Mouse (Mus musculus) urinary bladder, postnatal 14 days (tissue): ENCODE measurements around the gene Hdac2.
A peak's percentile ranks its signal among the peaks of the same experiment; 100 is the strongest.

Experiments used
- DNase-seq: peaks from one replicate; pipeline ENCODE4 v3.0.0; 2021; ENCODE audit warnings: low spot score

Gene Hdac2

GRCm38 (mm10) chr10:36974086-36974675 lies at the start of gene Hdac2:
Hdac2 (plus strand) TSS chr10:36974544.
- peak; percentile 85 for DNase-seq

GRCm38 (mm10) chr10:36928212-36928611 lies 46.1 kb upstream of the Hdac2 start:
- no peak for DNase-seq

GRCm38 (mm10) chr10:36935863-36936262 lies 38.5 kb upstream of the Hdac2 start:
- no peak for DNase-seq

GRCm38 (mm10) chr10:36936271-36936670 lies 38.1 kb upstream of the Hdac2 start:
- DNase-seq, result no peak

- DNase-seq, result no peak
Observed at GRCm38 (mm10) chr10:36951742-36952141, 22.6 kb upstream of the Hdac2 start.

- no peak for DNase-seq
Observed at GRCm38 (mm10) chr10:36952622-36953021, 21.7 kb upstream of the Hdac2 start.

GRCm38 (mm10) chr10:36959563-36960110 lies 14.7 kb upstream of the Hdac2 start:
- DNase-seq, result no peak

GRCm38 (mm10) chr10:36964406-36964805 lies 9.9 kb upstream of the Hdac2 start:
- no peak for DNase-seq

GRCm38 (mm10) chr10:36974676-36975520 lies 554 bp downstream of the Hdac2 start:
- DNase-seq, result peak; percentile 49

- no peak for DNase-seq
Observed at GRCm38 (mm10) chr10:36981866-36982265, 7.5 kb downstream of the Hdac2 start.

- no peak for DNase-seq
Observed at GRCm38 (mm10) chr10:36992149-36992548, 17.8 kb downstream of the Hdac2 start.

GRCm38 (mm10) chr10:37000839-37001238 lies 26.5 kb downstream of the Hdac2 start:
- no peak for DNase-seq

GRCm38 (mm10) chr10:37014274-37015107 lies 40.1 kb downstream of the Hdac2 start:
- peak; percentile 72 for DNase-seq

- DNase-seq, result no peak
Observed at GRCm38 (mm10) chr10:37015729-37016128, 41.4 kb downstream of the Hdac2 start.

GRCm38 (mm10) chr10:37016200-37016599 lies 41.9 kb downstream of the Hdac2 start:
- DNase-seq, result no peak

- no peak for DNase-seq
Observed at GRCm38 (mm10) chr10:37024301-37024700, 50.0 kb downstream of the Hdac2 start.

GRCm38 (mm10) chr10:37028651-37029050 lies 54.3 kb downstream of the Hdac2 start:
- no peak for DNase-seq

GRCm38 (mm10) chr10:37035090-37035497 lies 60.8 kb downstream of the Hdac2 start:
- peak; percentile 15 for DNase-seq

GRCm38 (mm10) chr10:37047661-37048098 lies 73.3 kb downstream of the Hdac2 start:
- peak; percentile 12 for DNase-seq
